Mouse (Mus musculus): ENCODE data around the gene Amot. TPM values are rescaled to one million over a fixed set of nuclear protein-coding genes. Genes with fewer than 3 reads are reported as not detected.

Amot gene
- polyA plus RNA-seq, 1 experiment, result 1.7 TPM

DNA sequence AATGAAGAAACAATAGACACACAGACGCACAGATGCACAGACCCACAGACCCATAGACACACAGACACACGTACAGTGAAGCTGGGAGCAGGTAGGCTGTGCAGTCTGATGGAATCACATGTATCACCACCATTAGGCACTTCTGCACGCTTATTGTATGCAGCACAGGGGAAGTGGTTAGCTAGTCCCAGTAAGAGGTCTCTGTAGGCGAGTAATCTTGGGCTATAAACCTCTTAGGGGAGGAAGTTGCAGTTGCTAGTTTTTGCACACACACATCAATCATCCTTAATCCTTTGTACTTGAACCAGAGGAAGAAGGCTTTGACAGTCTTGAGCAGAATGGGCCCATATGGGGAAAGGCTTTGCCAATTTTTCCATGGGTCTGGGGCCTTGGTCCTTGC lies 71.3 kb downstream of the Amot start:
- no peak for TF ChIP-seq GATA1 (IDR thresholded peaks at IDR 0.05; ENCODE audit: low read length)

GRCm38 (mm10) chrX:145430836-145431570 lies 74.0 kb downstream of the Amot start:
- no peak for TF ChIP-seq GATA1 (IDR thresholded peaks at IDR 0.05; ENCODE audit: low read length)

DNA sequence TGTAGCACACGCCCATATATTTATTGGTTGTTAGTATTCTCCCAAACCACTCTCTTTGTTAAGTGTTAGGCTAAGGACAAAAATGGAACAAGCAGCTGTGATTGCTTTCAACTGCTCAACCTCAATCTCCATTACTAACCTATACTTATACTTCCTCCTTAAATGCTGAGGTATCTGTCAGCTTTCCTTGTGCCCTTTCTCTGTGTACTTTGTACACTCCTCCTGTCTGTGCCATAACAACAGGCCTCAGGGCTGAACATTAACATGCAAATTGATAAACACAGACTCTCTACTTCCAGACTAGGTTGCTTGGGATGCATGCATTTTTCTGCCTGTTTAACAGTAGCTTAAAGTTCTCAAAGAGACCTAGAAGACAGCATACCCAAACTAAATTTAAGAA lies 76.2 kb downstream of the Amot start:
- TF ChIP-seq GATA1 (IDR thresholded peaks at IDR 0.05; ENCODE audit: low read length), result no peak

GRCm38 (mm10) chrX:145424026-145424425 lies 81.0 kb downstream of the Amot start:
- TF ChIP-seq GATA1 (IDR thresholded peaks at IDR 0.05; ENCODE audit: low read length), result no peak

GRCm38 (mm10) chrX:145414319-145414718 lies 90.7 kb downstream of the Amot start:
- no peak for TF ChIP-seq GATA1 (IDR thresholded peaks at IDR 0.05; ENCODE audit: low read length)

DNA sequence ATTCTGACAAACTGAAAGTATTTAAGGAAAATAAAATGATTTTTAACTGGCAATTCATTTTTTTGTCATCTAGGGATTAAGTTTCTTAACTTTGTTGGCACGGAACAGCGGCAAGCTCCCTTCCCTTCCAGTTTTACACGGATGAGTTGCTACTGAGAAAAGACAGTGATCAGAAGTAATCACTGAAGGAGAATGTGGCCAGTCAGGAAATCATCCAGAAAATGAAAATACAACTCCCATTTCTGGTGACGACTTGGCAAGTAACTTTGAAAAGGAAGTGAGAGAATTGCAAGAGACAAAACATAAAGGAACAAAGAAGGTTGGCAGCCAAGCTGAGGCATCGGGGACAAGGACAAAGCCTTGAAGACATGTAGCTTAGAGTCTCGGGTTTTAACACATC lies 93.6 kb downstream of the Amot start:
- no peak for TF ChIP-seq GATA1 (IDR thresholded peaks at IDR 0.05; ENCODE audit: low read length)

DNA sequence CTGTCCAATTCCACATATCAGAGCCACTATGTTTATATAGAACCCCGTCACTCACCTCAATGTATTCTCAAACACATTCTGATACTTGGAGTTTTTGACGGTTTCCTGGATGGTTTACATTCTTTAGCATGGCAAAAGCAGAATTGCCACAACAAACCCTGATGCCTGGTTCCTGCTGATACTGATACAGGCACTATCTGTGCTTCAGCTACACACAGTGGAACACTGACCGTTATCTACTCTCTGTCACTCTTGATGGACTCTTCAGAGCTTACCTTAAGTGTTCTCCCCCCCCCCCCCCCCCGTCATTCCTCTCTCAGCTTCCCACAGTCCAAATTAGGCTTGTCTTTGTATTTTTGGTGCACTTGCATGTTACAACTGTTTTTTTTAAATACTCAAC lies 98.9 kb downstream of the Amot start:
- TF ChIP-seq GATA1 (IDR thresholded peaks at IDR 0.05; ENCODE audit: low read length), result no peak

DNA sequence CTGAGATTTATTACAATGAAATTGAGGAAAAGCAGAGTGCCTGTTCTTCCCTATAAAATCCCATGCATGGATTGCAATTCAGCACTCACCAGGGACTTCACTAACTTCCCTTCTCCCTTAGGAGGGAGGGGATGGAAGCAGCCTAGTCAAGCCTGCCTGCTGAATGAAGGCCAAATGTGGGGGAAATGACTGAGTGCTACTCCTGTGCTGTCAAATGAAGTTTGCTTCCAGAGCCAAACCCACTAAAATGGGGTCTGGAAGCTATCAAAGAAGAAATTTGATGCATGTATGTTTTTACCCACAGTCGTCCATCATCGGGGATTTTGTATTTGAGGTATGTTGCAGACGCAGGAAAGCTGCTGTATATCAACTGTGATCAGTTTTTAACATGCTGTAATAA lies 103.1 kb downstream of the Amot start:
- no peak for TF ChIP-seq GATA1 (IDR thresholded peaks at IDR 0.05; ENCODE audit: low read length)

- no peak for TF ChIP-seq GATA1 (IDR thresholded peaks at IDR 0.05; ENCODE audit: low read length)
Observed at GRCm38 (mm10) chrX:145399236-145399635, 105.7 kb downstream of the Amot start.

Other genes with a start within 250 kb of the Amot start
- not detected in 2 replicates for gene Lhfpl1, start 156.1 kb downstream of the Amot start, polyA plus RNA-seq (2012)